Mouse (Mus musculus): ENCODE results near the gene Tbc1d9b. TPM values are rescaled to one million over a fixed set of nuclear protein-coding genes. Genes with fewer than 3 reads are reported as not detected.

Gene Tbc1d9b
- total RNA-seq, 2 experiments from 2014 or later: 47.1 to 56.9 TPM

DNA sequence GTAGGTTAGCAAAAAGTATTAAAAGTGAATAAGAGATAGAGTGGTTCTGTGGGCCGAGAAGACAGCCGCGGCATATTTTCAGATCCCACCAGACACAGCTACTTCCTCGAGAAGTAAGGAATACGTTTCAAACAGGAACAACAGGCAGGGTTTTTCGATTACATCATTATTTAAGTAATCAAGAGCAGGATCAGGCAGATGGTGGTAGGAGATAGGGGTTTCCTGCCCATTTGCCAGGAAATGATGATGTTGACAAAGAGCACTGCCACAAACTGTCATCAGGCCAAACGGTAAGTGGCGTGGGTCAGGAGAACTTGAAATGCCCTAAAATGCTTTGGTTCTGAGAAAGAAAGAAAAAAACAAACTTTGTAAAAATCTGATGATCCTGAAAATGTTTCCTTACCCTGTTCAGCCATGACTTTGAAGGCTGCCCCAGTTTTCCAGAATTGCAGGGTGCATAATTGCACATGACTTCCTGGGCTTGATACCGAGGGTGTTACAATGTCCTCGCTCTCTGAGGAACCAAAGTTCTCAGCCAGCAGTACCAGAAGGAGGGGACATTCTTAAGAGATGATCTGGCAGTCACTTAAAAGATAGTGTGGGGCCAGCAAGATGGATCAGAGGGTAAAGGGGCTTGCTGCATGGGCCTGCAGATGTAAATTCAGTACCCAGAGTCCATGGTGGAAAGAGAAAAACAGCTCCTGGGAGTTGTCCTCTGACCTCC lies 3.1 kb downstream of the Tbc1d9b start:
- intact Hi-C loops (cut with DNase I): no loop called here

DNA sequence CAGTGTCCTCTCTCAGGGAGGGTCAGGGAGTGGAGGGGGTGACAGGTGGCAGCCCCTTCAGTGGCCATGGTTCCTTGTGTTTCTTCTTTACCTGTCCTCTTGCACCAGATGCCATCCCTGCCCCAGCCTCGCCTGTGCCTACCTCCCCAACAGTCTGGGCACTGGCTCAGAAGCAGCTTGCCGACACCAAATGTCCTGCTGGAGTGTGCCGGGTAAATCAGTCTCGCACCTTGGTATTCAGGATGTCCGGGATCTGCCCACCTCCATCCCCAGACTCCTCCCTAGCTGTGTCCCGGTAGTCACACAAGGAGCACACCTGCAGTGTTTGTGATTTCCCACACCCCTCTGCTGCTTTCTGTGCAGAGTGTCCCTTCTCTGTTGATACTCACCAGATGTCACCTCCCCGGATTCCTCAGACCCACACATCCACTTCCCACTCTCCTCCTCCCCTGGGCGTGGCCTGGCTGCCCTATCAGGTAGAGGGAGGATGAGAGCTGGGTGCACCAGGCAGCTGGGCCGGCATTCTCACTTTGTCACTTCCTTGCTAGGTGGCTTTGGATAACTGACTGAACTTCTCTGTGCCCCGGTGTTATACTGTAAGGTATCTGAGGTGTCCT lies 7.1 kb downstream of the Tbc1d9b start:
- no peak for DNase-seq
- intact Hi-C loops (cut with DNase I): no loop called here

More for the DNA sequence above, 3.1 kb downstream of the Tbc1d9b start:
- DNase-seq: no peak

GRCm38 (mm10) chr11:50139571-50139970 lies 8.4 kb downstream of the Tbc1d9b start:
- no peak for DNase-seq
- intact Hi-C loops (cut with DNase I): no loop called here

GRCm38 (mm10) chr11:50145529-50145928 lies 14.3 kb downstream of the Tbc1d9b start:
- no peak for DNase-seq
- intact Hi-C loops (cut with DNase I): no loop called here

GRCm38 (mm10) chr11:50146121-50146520 lies 14.9 kb downstream of the Tbc1d9b start:
- intact Hi-C loops (cut with DNase I): no loop called here
- DNase-seq: no peak

GRCm38 (mm10) chr11:50147267-50147957 lies 16.2 kb downstream of the Tbc1d9b start:
- no peak for DNase-seq
- intact Hi-C loops (cut with DNase I): no loop called here

- no peak for DNase-seq
- intact Hi-C loops (cut with DNase I): no loop called here
Measured at GRCm38 (mm10) chr11:50147958-50148476, 16.8 kb downstream of the Tbc1d9b start.

DNA sequence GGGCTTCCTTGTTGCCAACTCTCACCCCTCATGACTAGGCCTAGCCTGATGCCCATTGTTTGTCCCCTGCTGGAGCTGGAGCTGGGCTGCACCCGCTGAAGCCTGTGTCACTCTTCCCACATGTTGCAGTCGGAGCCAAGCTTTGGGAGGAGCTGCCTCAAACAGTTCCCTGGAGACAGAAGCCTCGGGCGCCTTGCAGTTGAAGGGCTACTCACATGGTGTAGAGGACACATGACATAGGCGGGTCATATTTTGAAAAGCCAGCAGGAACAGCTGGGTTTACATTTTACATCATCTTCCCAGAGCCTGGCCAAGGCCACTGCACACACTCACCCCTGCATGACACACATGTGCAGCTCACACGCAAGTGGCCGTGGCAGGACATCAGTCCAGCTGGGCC lies 18.0 kb downstream of the Tbc1d9b start:
- intact Hi-C loops (cut with DNase I): no loop called here

GRCm38 (mm10) chr11:50149603-50150150 lies 18.5 kb downstream of the Tbc1d9b start:
- intact Hi-C loops (cut with DNase I): no loop called here

More for the DNA sequence above, 18.0 kb downstream of the Tbc1d9b start:
- no peak for DNase-seq

DNA sequence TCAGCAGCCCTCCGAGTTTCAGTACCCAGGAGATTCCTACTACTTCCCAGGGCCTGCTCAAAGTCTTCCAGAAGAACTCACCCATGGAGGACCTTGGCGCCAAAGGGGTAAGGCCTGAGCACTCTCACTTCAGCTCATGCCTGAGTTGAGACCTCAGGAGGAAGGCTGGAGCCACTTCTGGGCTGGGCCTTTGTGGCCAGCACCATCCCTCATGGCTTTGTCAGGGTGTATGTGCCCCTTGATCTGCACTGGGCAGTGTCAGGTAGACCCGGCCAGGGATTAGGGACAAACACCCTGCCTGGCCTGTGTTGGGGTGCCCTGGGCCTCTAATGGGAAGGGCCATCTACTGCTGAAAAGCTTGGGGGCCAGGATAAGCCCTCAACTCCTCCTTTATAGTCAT lies 20.2 kb downstream of the Tbc1d9b start:
- intact Hi-C loops (cut with DNase I): no loop called here
- DNase-seq: no peak

More at GRCm38 (mm10) chr11:50149603-50150150, 18.5 kb downstream of the Tbc1d9b start:
- DNase-seq: no peak

GRCm38 (mm10) chr11:50154166-50154565 lies 23.0 kb downstream of the Tbc1d9b start:
- intact Hi-C loops (cut with DNase I): no loop called here
- DNase-seq: no peak

DNA sequence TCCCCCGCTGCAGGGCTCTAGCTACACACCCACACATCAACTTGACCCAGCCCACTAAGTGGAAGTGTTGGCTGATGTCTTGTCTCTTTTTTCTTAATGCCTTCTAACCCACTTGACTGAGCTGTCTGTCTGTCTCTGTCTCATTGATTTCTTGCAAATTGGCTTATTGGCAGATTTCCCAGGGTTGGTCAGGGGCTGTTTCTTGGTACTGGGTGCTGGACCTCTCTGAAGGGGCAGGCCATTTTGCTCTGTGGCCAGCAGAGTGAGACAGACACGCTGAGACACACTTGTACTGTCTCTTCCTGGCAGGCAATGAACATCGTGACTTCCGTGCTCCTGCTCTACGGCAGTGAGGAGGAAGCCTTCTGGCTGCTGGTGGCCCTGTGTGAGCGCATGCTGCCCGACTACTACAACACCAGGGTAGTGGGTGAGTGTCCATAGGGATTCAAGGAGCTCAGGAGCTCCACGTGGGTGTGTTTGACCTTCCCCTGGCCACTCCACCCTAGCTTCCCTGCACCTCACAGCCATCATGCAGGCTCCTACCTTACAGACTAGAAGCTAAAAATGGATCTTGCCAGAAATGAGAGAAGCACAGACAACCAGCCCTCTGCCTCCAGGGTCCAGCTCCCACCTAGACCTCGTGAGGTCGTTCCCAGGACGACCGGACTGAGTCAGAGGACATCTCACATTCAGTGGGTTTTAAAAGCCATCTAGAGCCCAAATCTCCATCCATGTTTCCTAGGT lies 23.8 kb downstream of the Tbc1d9b start:
- intact Hi-C loops (cut with DNase I): no loop called here
- DNase-seq: no peak

DNA sequence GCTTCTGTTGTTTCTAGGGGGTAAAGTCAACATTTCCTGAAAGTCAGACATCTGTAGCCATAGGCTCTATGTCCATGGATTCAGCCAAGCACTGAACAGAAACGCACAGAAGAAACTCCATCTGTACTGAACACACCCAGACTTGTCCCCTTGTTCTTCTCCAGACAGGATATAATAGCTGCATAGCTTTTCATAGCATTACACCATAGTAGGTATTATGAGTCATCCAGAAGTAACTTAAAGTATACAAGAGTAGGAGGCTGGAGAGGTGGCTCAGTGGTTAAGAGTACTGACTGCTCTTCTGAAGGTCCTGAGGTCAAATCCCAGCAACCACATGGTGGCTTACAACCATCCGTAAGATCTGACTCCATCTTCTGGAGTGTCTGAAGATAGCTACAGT lies 24.6 kb downstream of the Tbc1d9b start:
- intact Hi-C loops (cut with DNase I): no loop called here
- no peak for DNase-seq

GRCm38 (mm10) chr11:50156725-50157258 lies 25.6 kb downstream of the Tbc1d9b start:
- intact Hi-C loops (cut with DNase I): no loop called here
- DNase-seq: no peak

- no peak for DNase-seq
- intact Hi-C loops (cut with DNase I): no loop called here
Measured at GRCm38 (mm10) chr11:50158346-50158745, 27.1 kb downstream of the Tbc1d9b start.

DNA sequence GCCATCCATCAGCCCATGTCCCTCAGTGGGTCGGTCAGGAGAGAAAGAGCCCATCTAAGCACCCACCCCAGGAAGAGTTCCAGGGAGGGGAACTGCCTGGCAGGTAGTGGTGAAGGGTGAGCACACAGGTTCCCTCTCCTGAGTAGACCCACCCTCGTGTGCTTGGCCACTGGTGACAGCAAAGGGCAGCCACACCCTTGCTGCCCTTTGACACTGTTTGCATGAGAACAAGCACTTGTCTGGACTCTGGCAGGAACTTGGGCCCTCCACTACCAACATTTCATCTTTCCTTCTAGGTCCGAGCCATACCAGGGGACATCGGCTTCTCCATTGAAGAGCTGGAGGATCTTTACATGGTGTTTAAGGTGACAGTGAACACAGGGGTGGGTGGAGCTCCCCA lies 28.2 kb downstream of the Tbc1d9b start:
- intact Hi-C loops (cut with DNase I): no loop called here
- no peak for DNase-seq

DNA sequence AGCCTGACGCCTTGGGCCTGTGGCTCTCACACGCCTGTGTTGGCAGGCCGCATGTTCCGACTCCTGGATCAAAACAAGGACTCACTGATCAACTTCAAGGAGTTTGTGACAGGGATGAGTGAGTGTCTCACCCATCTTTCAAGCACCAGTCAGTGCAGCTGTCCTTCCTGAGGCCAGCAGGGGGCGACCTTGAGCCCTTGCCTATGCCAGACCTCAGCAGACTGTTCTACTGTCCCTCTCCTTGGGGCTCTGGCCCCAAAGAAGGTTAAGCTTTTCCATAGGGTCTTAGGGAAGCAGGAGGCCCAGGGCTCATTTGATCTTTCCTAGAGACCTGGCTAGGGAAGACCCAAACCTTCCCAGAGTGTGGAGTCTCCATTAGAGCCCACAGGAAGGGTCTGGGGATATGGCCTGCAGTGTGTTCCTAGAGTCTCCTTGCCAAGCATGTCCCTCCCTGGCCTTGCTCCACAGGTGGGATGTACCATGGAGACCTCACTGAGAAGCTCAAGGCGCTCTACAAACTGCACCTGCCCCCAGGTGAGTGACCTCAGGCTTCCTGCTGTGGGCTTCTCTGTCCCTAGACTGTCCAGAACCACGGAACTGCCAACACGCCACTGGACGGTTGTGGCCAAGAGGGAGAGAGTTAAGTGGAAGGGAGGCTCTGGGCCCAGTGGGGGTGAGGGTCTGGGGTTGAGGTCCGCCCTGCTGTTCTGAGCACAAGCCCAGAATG lies 30.5 kb downstream of the Tbc1d9b start:
- intact Hi-C loops (cut with DNase I): no loop called here
- DNase-seq: peak; percentile 57

GRCm38 (mm10) chr11:50162338-50163050 lies 31.3 kb downstream of the Tbc1d9b start:
- intact Hi-C loops (cut with DNase I): no loop called here
- DNase-seq: no peak

DNA sequence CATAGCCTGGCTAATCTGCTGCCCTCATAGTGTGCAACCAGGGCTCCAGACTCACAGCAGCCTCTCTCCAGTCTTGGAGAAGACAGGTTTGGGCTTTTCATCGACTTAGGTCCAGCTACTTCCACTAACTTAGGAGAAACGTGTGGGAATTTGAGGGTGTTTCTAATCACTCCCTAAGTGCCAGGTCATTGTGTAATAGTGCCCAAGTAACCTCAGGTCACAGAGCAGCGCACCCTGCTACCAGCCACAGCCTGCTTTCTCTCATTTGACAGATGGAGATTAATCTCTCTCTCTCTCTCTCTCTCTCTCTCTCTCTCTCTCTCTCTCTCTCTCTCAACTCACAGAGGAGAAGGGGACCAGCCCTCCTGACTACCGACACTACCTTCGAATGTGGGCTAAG lies 37.2 kb downstream of the Tbc1d9b start:
- intact Hi-C loops (cut with DNase I): no loop called here
- no peak for DNase-seq

Measured in left cerebral cortex, postnatal 4 days (tissue).